Mouse (Mus musculus): ENCODE results near the gene Akr1b8.
A peak's percentile ranks its signal among the peaks of the same experiment; 100 is the strongest.
"Not testable (repeated sequence)": the region's sequence is repeated elsewhere in the genome, so short reads cannot be mapped to it uniquely, and the experiment has no call there.

Gene Akr1b8

GRCm38 (mm10) chr6:34350037-34350699, 3.8 kb upstream of the Akr1b8 start:
- DNase-seq: no peak

- not testable (repeated sequence) for DNase-seq
These were observed 2.4 kb upstream of the Akr1b8 start for GRCm38 (mm10) chr6:34351481-34351880.

GRCm38 (mm10) chr6:34352401-34352800, 1.5 kb upstream of the Akr1b8 start:
- DNase-seq: no peak

GRCm38 (mm10) chr6:34354354-34355348, 732 bp downstream of the Akr1b8 start:
- DNase-seq: no peak

- no peak for DNase-seq
These were observed 1.4 kb downstream of the Akr1b8 start for GRCm38 (mm10) chr6:34355349-34355747.

- DNase-seq: no peak
These were observed 1.9 kb downstream of the Akr1b8 start for GRCm38 (mm10) chr6:34355841-34356240.

- DNase-seq: no peak
These were observed 10.6 kb downstream of the Akr1b8 start for GRCm38 (mm10) chr6:34364217-34365136.

- DNase-seq: peak; percentile 11
These were observed 14.1 kb downstream of the Akr1b8 start for GRCm38 (mm10) chr6:34367998-34368397.

- no peak for DNase-seq
These were observed 16.2 kb downstream of the Akr1b8 start for GRCm38 (mm10) chr6:34370081-34370480.

- peak; percentile 75 for DNase-seq
These were observed 17.9 kb downstream of the Akr1b8 start for GRCm38 (mm10) chr6:34371700-34372351.

GRCm38 (mm10) chr6:34373841-34374240, 19.9 kb downstream of the Akr1b8 start:
- DNase-seq: no peak

GRCm38 (mm10) chr6:34375888-34376287, 22.0 kb downstream of the Akr1b8 start:
- DNase-seq: not testable (repeated sequence)

GRCm38 (mm10) chr6:34383401-34383800, 29.5 kb downstream of the Akr1b8 start:
- DNase-seq: no peak

GRCm38 (mm10) chr6:34384110-34384661, 30.3 kb downstream of the Akr1b8 start, which contains the start of gene Akr1b10:
TSS of gene Akr1b10 (plus strand) at chr6:34384218.
- peak; percentile 63 for DNase-seq

GRCm38 (mm10) chr6:34384701-34385370, 30.9 kb downstream of the Akr1b8 start:
- peak; percentile 58 for DNase-seq

- DNase-seq: no peak
These were observed 34.7 kb downstream of the Akr1b8 start for GRCm38 (mm10) chr6:34388420-34389156.

- DNase-seq: no peak
These were observed 42.0 kb downstream of the Akr1b8 start for GRCm38 (mm10) chr6:34395897-34396296.

GRCm38 (mm10) chr6:34398431-34398830, 44.5 kb downstream of the Akr1b8 start:
- no peak for DNase-seq

- no peak for DNase-seq
These were observed 45.8 kb downstream of the Akr1b8 start for GRCm38 (mm10) chr6:34399606-34400220.

- DNase-seq: no peak
These were observed 46.8 kb downstream of the Akr1b8 start for GRCm38 (mm10) chr6:34400696-34401095.

All from liver (tissue).